Mouse (Mus musculus): Measurements from ENCODE around the gene Mcoln3. TPM values are rescaled to one million over a fixed set of nuclear protein-coding genes. Genes with fewer than 3 reads are reported as not detected.

The Mcoln3 gene
- total RNA-seq, 2 experiments from 2014 or later: not detected

GRCm38 (mm10) chr3:146123464-146123825 lies 6.2 kb downstream of the Mcoln3 start:
- DNase-seq (ENCODE audit: low spot score in 2 of 2): no peak
- intact Hi-C loops (cut with DNase I): no loop called here

- no peak for DNase-seq (ENCODE audit: low spot score in 2 of 2)
Observed at GRCm38 (mm10) chr3:146127205-146127604, 10.0 kb downstream of the Mcoln3 start.

GRCm38 (mm10) chr3:146134834-146135233 lies 17.6 kb downstream of the Mcoln3 start:
- DNase-seq (ENCODE audit: low spot score in 2 of 2): no peak
- intact Hi-C loops (cut with DNase I): no loop called here

More at GRCm38 (mm10) chr3:146127205-146127604, 10.0 kb downstream of the Mcoln3 start:
- intact Hi-C loops (cut with DNase I): no loop called here

- intact Hi-C loops (cut with DNase I): no loop called here
- no peak for DNase-seq (ENCODE audit: low spot score in 2 of 2)
Observed at GRCm38 (mm10) chr3:146135417-146135816, 18.2 kb downstream of the Mcoln3 start.

- intact Hi-C loops (cut with DNase I): no loop called here
- no peak for DNase-seq (ENCODE audit: low spot score in 2 of 2)
Observed at GRCm38 (mm10) chr3:146136422-146136821, 19.2 kb downstream of the Mcoln3 start.

GRCm38 (mm10) chr3:146140276-146140675 lies 23.0 kb downstream of the Mcoln3 start:
- intact Hi-C loops (cut with DNase I): no loop called here
- DNase-seq (ENCODE audit: low spot score in 2 of 2): no peak

GRCm38 (mm10) chr3:146142523-146142922 lies 25.3 kb downstream of the Mcoln3 start:
- DNase-seq (ENCODE audit: low spot score in 2 of 2): no peak
- intact Hi-C loops (cut with DNase I): no loop called here

GRCm38 (mm10) chr3:146145501-146145900 lies 28.3 kb downstream of the Mcoln3 start:
- intact Hi-C loops (cut with DNase I): no loop called here
- DNase-seq (ENCODE audit: low spot score in 2 of 2): no peak

- no peak for DNase-seq (ENCODE audit: low spot score in 2 of 2)
Observed at GRCm38 (mm10) chr3:146146131-146146530, 28.9 kb downstream of the Mcoln3 start.

GRCm38 (mm10) chr3:146149156-146150057 lies 32.2 kb downstream of the Mcoln3 start, which contains the start of gene Mcoln2:
Gene Mcoln2, plus strand, starts transcription at chr3:146149833.
- no peak for DNase-seq (ENCODE audit: low spot score in 2 of 2)
- intact Hi-C loops (cut with DNase I): no loop called here

More at GRCm38 (mm10) chr3:146146131-146146530, 28.9 kb downstream of the Mcoln3 start:
- intact Hi-C loops (cut with DNase I): no loop called here

GRCm38 (mm10) chr3:146150058-146150400 lies 32.8 kb downstream of the Mcoln3 start:
- intact Hi-C loops (cut with DNase I): no loop called here
- DNase-seq (ENCODE audit: low spot score in 2 of 2): no peak

- no peak for DNase-seq (ENCODE audit: low spot score in 2 of 2)
- intact Hi-C loops (cut with DNase I): no loop called here
Observed at GRCm38 (mm10) chr3:146150560-146150959, 33.3 kb downstream of the Mcoln3 start.

GRCm38 (mm10) chr3:146151328-146151727 lies 34.1 kb downstream of the Mcoln3 start:
- DNase-seq (ENCODE audit: low spot score in 2 of 2): no peak
- intact Hi-C loops (cut with DNase I): no loop called here

GRCm38 (mm10) chr3:146151755-146152154 lies 34.5 kb downstream of the Mcoln3 start:
- intact Hi-C loops (cut with DNase I): no loop called here
- DNase-seq (ENCODE audit: low spot score in 2 of 2): no peak

GRCm38 (mm10) chr3:146152348-146152747 lies 35.1 kb downstream of the Mcoln3 start:
- intact Hi-C loops (cut with DNase I): no loop called here
- no peak for DNase-seq (ENCODE audit: low spot score in 2 of 2)

- intact Hi-C loops (cut with DNase I): no loop called here
- no peak for DNase-seq (ENCODE audit: low spot score in 2 of 2)
Observed at GRCm38 (mm10) chr3:146152913-146153312, 35.7 kb downstream of the Mcoln3 start.

- no peak for DNase-seq (ENCODE audit: low spot score in 2 of 2)
Observed at GRCm38 (mm10) chr3:146153862-146154611, 36.8 kb downstream of the Mcoln3 start.

GRCm38 (mm10) chr3:146155628-146156576 lies 38.7 kb downstream of the Mcoln3 start:
- no peak for DNase-seq (ENCODE audit: low spot score in 2 of 2)
- intact Hi-C loops (cut with DNase I): no loop called here

More at GRCm38 (mm10) chr3:146153862-146154611, 36.8 kb downstream of the Mcoln3 start:
- intact Hi-C loops (cut with DNase I): no loop called here

GRCm38 (mm10) chr3:146156811-146157210 lies 39.6 kb downstream of the Mcoln3 start:
- intact Hi-C loops (cut with DNase I): no loop called here
- no peak for DNase-seq (ENCODE audit: low spot score in 2 of 2)

- intact Hi-C loops (cut with DNase I): no loop called here
- no peak for DNase-seq (ENCODE audit: low spot score in 2 of 2)
Observed at GRCm38 (mm10) chr3:146158039-146158438, 40.8 kb downstream of the Mcoln3 start.
